Mouse (Mus musculus): Measurements from ENCODE around the gene Fbxo39.

GRCm38 (mm10) chr11:72343904-72344303, 29.7 kb downstream of the Fbxo39 start:
- TF ChIP-seq CTCF (IDR thresholded peaks at IDR 0.05; ENCODE audit: control insufficient read depth, insufficient read depth, insufficient replicate concordance, low read depth, low read length) (peak; percentile 37; the same call in 1 of the 2 replicates), POLR2A (IDR thresholded peaks at IDR 0.05; ENCODE audit: control insufficient read depth, low read depth, low read length) (no peak)
